Mouse (Mus musculus): Measurements from ENCODE around the gene Rbks.

GRCm38 (mm10) chr5:31606151-31606550 lies 91.3 kb downstream of the Rbks start:
- TF ChIP-seq POLR2A (IDR thresholded peaks at IDR 0.05; ENCODE audit: insufficient read depth, low read length) (no peak), CTCF (IDR thresholded peaks at IDR 0.05; ENCODE audit: low read depth, low read length) (no peak)

Measured in ES-Bruce4 (cell line).